Mouse (Mus musculus) stomach, adult 2 months (tissue): ENCODE results near the gene Gsto2. TPM values are rescaled to one million over a fixed set of nuclear protein-coding genes. Genes with fewer than 3 reads are reported as not detected.

Experiments
- polyA plus RNA-seq: library from polyadenylated mRNA; depleted of rRNA; stranded (reverse); fragments of >200 nt; gene quantifications from 2 replicates; pipeline ENCODE4 v1.2.3, GENCODE M21; 2012; rRNA removed

The Gsto2 gene
- polyA plus RNA-seq: 0.44 and 0.98 TPM in 2 replicates

DNA sequence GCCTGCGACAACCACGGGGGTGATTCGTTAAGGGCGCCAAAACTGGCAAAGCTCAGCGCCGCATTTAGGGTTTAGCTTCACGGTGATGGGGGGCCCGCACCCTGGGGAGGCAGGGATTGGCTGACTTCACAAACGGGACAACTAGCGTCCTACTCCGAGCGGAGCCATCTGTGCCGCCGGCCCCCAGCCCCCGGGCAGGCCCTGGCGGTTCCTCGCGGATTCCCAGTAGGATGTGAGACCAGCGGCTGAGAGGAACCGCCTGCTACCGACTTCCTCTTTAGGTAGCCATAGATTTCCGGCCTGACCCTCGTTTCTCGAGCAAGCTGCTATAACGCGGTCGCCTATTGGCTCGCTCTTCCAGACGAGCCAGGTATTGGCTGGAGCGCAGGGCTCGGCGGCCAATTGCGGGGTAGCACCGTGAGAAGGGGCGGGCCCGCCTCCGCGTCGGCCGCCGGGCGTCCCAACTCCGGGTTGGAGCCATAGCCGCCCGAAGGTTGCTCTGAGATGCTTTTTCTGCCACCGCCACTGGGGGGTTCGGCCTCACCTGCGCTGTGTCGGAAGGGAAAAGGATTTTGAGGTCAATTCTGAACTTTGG lies at the start of gene Gsto2:
TSS of gene Gsto2 (plus strand) at position 182 of the 595 bp plus-strand sequence.

GRCm38 (mm10) chr19:47854796-47855783 lies 10.2 kb upstream of the Gsto2 start, which contains the start of gene Gsto1:
Gene Gsto1, plus strand, starts transcription at chr19:47854970.

DNA sequence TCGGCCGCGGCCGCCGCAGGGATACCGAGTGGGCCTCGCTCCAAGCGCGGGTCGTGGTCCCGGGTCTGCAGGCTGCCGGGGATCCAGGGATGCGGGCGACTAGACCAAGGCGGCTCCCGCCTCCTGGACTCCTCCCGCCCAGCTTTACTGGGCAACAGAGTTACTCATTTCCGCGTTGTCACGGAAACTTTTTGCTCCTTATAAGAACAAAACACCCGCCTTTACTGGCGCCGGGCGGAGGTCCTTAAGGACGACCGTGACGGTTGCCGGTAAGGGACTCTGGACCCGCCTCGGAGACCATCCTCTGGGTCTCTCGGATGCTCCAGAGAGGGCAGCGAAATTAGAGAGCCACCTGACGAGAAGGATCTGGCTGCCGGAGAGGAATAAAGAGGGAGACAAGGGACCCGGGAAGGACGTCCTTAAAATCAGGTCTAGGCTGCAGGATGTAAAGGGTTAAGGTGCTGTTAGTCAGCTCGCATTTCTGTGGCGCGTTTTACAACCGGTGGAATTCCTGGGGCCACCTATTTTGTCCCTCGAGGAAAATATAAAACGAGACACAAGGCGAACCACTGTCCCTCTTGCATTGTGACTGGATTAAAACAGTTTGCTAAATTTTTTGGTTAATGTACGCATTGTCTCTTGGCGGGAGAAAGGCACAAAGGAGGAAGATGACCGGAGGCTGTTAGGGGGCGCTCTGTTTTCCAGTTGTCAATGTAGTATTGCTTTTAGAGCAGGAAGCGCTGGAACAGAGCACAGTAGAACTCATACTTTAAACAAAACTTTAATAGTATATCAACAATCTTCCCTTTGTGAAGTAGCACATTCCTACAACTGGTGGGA lies 54.0 kb downstream of the Gsto2 start, which contains the start of the genes Cfap43 and Itprip:
TSS of gene Cfap43 (minus strand) at position 162 of the 840 bp plus-strand sequence.
TSS of gene Itprip (minus strand) at position 174 of the 840 bp plus-strand sequence.

Other genes starting within 250 kb of the Gsto2 start
- 11.9 and 20.6 TPM in 2 replicates for gene Col17a1, start 173.4 kb upstream of the Gsto2 start, polyA plus RNA-seq
- gene Sfr1, start 133.9 kb upstream of the Gsto2 start, polyA plus RNA-seq: 16.3 and 19.1 TPM in 2 replicates
- 590 and 598 TPM in 2 replicates for gene Gsto1, start 10.6 kb upstream of the Gsto2 start, polyA plus RNA-seq
- gene Cfap43, start 53.8 kb downstream of the Gsto2 start, polyA plus RNA-seq: 0.11 and 0.88 TPM in 2 replicates
- gene Itprip, start 53.8 kb downstream of the Gsto2 start, polyA plus RNA-seq: 4.3 and 5.7 TPM in 2 replicates
- not detected in 2 replicates for gene Cfap58, start 72.1 kb downstream of the Gsto2 start, polyA plus RNA-seq